Mouse (Mus musculus) hindbrain, embryonic 11.5 days (tissue): ENCODE measurements around the gene Unc93a. TPM values are rescaled to one million over a fixed set of nuclear protein-coding genes. Genes with fewer than 3 reads are reported as not detected.
A peak's percentile ranks its signal among the peaks of the same experiment; 100 is the strongest.
"Not testable (repeated sequence)": the region's sequence is repeated elsewhere in the genome, so short reads cannot be mapped to it uniquely, and the experiment has no call there.

ENCODE experiments used
- ATAC-seq: fragments of 200-750 bp; cut with Nextera tagmentation; 2 replicates; pipeline ENCODE4 v1.8.0; 2017; ENCODE audit warnings: mild to moderate bottlenecking, moderate TSS enrichment, moderate library complexity; ENCODE audit not compliant: low FRiP score
- DNase-seq: peaks from one replicate; pipeline ENCODE4 v3.0.0-alpha.2; 2015; ENCODE audit warnings: low spot score
- H3K27ac ChIP-seq: fragments of 300-500 bp; sonication (generic); 2 replicates; pipeline ENCODE4 v1.5.1; 2014; ENCODE audit warnings: mild to moderate bottlenecking, low read depth, low read length
- H3K27me3 ChIP-seq: fragments of 300-500 bp; sonication (generic); 2 replicates; pipeline ENCODE4 v1.6.1; 2014; ENCODE audit warnings: mild to moderate bottlenecking, low read length, moderate library complexity, mixed read lengths; ENCODE audit not compliant: control insufficient read depth, insufficient read depth
- H3K36me3 ChIP-seq: fragments of 300-500 bp; sonication (generic); 2 replicates; pipeline ENCODE4 v1.6.1; 2014; ENCODE audit warnings: mild to moderate bottlenecking, low read length, moderate library complexity, mixed read lengths; ENCODE audit not compliant: control insufficient read depth, insufficient read depth
- H3K4me1 ChIP-seq: fragments of 300-500 bp; sonication (generic); replicated peaks from 2 replicates; pipeline ENCODE4 v1.6.1; 2014; ENCODE audit warnings: low read length, mixed read lengths; ENCODE audit not compliant: control insufficient read depth, insufficient read depth
- H3K4me2 ChIP-seq: fragments of 300-500 bp; sonication (generic); replicated peaks from 2 replicates; pipeline ENCODE4 v1.6.1; 2014; ENCODE audit warnings: mild to moderate bottlenecking, low read depth, low read length
- H3K4me3 ChIP-seq: fragments of 300-500 bp; sonication (generic); 2 replicates; pipeline ENCODE4 v1.5.1; 2014; ENCODE audit warnings: low read depth, low read length
- H3K9ac ChIP-seq: fragments of 300-500 bp; sonication (generic); 2 replicates; pipeline ENCODE4 v1.6.1; 2014; ENCODE audit warnings: low read depth, low read length
- H3K9me3 ChIP-seq: fragments of 300-500 bp; sonication (generic); 2 replicates; pipeline ENCODE4 v1.6.1; 2016; ENCODE audit warnings: low read length; ENCODE audit not compliant: control insufficient read depth
- WGBS: fragments of 180-500 bp; shearing (Covaris S2); extraction: QIAGEN DNeasy Blood & Tissue Kit; methylation state at CpG from one replicate; pipeline ENCODE4 v1.1.7; 2014; 5-methylcytosine and 5-hydroxymethylcytosine counted together
- polyA plus RNA-seq: library from polyadenylated mRNA; unstranded; fragments of >200 nt; fragmentation: Nextera tagmentation; extraction: Ambion mirVana; gene quantifications from 2 replicates; pipeline ENCODE4 v1.2.1, GENCODE M21; 2014

Unc93a gene
- polyA plus RNA-seq, 1 experiment from 2014 or later: not detected

- not testable (repeated sequence) for H3K9ac ChIP-seq, H3K27ac ChIP-seq, H3K4me1 ChIP-seq, ATAC-seq, H3K36me3 ChIP-seq, DNase-seq, H3K4me2 ChIP-seq, H3K4me3 ChIP-seq, H3K9me3 ChIP-seq, H3K27me3 ChIP-seq
- WGBS: no CpG with 5 or more reads among the region's 2 CpGs
Observed at GRCm38 (mm10) chr17:13142665-13143064, 11.1 kb upstream of the Unc93a start.

GRCm38 (mm10) chr17:13135356-13135755, 3.7 kb upstream of the Unc93a start:
- not testable (repeated sequence) for H3K4me3 ChIP-seq, H3K9me3 ChIP-seq, H3K27me3 ChIP-seq, DNase-seq, H3K4me2 ChIP-seq, H3K36me3 ChIP-seq, H3K27ac ChIP-seq, H3K4me1 ChIP-seq, ATAC-seq, H3K9ac ChIP-seq
- WGBS: 100% methylated on average over 1 of the region's 6 CpGs

- peak; percentile 1 for DNase-seq
- H3K9ac ChIP-seq, ATAC-seq, H3K4me2 ChIP-seq, H3K36me3 ChIP-seq, H3K9me3 ChIP-seq, H3K4me1 ChIP-seq, H3K27ac ChIP-seq, H3K4me3 ChIP-seq, H3K27me3 ChIP-seq: not testable (repeated sequence)
- WGBS: 84% methylated on average over 8 of the region's 8 CpGs
Observed at GRCm38 (mm10) chr17:13132352-13132751, 742 bp upstream of the Unc93a start.

GRCm38 (mm10) chr17:13129737-13130465, 1.7 kb downstream of the Unc93a start:
- not testable (repeated sequence) for H3K4me3 ChIP-seq, H3K36me3 ChIP-seq, H3K27me3 ChIP-seq, H3K9ac ChIP-seq, DNase-seq, ATAC-seq, H3K9me3 ChIP-seq, H3K4me1 ChIP-seq, H3K4me2 ChIP-seq, H3K27ac ChIP-seq
- WGBS: 80% methylated on average over 9 of the region's 11 CpGs

GRCm38 (mm10) chr17:13129324-13129723, 2.3 kb downstream of the Unc93a start:
- not testable (repeated sequence) for H3K4me3 ChIP-seq, DNase-seq, H3K4me2 ChIP-seq, H3K27ac ChIP-seq, ATAC-seq, H3K4me1 ChIP-seq, H3K9me3 ChIP-seq, H3K36me3 ChIP-seq, H3K27me3 ChIP-seq, H3K9ac ChIP-seq
- WGBS: no CpG with 5 or more reads among the region's 3 CpGs

GRCm38 (mm10) chr17:13124241-13124640, 7.4 kb downstream of the Unc93a start:
- not testable (repeated sequence) for ATAC-seq, H3K36me3 ChIP-seq, H3K9ac ChIP-seq, DNase-seq, H3K9me3 ChIP-seq, H3K4me3 ChIP-seq, H3K27me3 ChIP-seq, H3K4me1 ChIP-seq, H3K27ac ChIP-seq, H3K4me2 ChIP-seq
- 29% methylated on average over 2 of the region's 3 CpGs for WGBS

GRCm38 (mm10) chr17:13123308-13124038, 8.1 kb downstream of the Unc93a start:
- H3K4me3 ChIP-seq, H3K36me3 ChIP-seq, H3K4me2 ChIP-seq, H3K9me3 ChIP-seq, H3K27ac ChIP-seq, H3K27me3 ChIP-seq, H3K4me1 ChIP-seq, H3K9ac ChIP-seq, DNase-seq: not testable (repeated sequence)
- peak; percentile 28 for ATAC-seq
- WGBS: 90% methylated on average over 2 of the region's 5 CpGs

- H3K27me3 ChIP-seq, H3K9me3 ChIP-seq, H3K4me2 ChIP-seq, DNase-seq, H3K27ac ChIP-seq, H3K4me1 ChIP-seq, H3K4me3 ChIP-seq, H3K36me3 ChIP-seq, H3K9ac ChIP-seq: not testable (repeated sequence)
- WGBS: 63% methylated on average over 2 of the region's 9 CpGs
- ATAC-seq: peak; percentile 62; the same call in 1 of the 2 replicates
Observed at GRCm38 (mm10) chr17:13112504-13113291, 18.9 kb downstream of the Unc93a start.
